Mouse (Mus musculus) CD4-positive helper T cell, adult 2 months (primary cell): ENCODE data around the gene Sac3d1.
A peak's percentile ranks its signal among the peaks of the same experiment; 100 is the strongest.

ENCODE experiments used
- DNase-seq: peaks from one replicate; pipeline ENCODE4 v3.0.0-alpha.2; 2012; ENCODE audit warnings: low read depth, missing footprints, low spot score

Sac3d1 gene

GRCm38 (mm10) chr19:6121761-6122160 lies 3.3 kb upstream of the Sac3d1 start:
- no peak for DNase-seq

GRCm38 (mm10) chr19:6118677-6119185 lies 281 bp upstream of the Sac3d1 start:
- no peak for DNase-seq

GRCm38 (mm10) chr19:6117346-6117985 lies 984 bp downstream of the Sac3d1 start:
- DNase-seq, result no peak

GRCm38 (mm10) chr19:6116113-6116850 lies 2.2 kb downstream of the Sac3d1 start:
- no peak for DNase-seq

GRCm38 (mm10) chr19:6113116-6113515 lies 5.3 kb downstream of the Sac3d1 start:
- DNase-seq, result no peak

- DNase-seq, result no peak
These were observed 12.9 kb downstream of the Sac3d1 start, which contains the start of gene Naaladl1 for GRCm38 (mm10) chr19:6105586-6105985. Gene Naaladl1, plus strand, starts transcription at chr19:6105782.

- DNase-seq, result no peak
These were observed 14.0 kb downstream of the Sac3d1 start for GRCm38 (mm10) chr19:6104476-6104875.

GRCm38 (mm10) chr19:6102169-6102853 lies 16.1 kb downstream of the Sac3d1 start:
- no peak for DNase-seq

- no peak for DNase-seq
These were observed 17.3 kb downstream of the Sac3d1 start for GRCm38 (mm10) chr19:6101186-6101585.

- DNase-seq, result no peak
These were observed 20.6 kb downstream of the Sac3d1 start for GRCm38 (mm10) chr19:6097847-6098246.

- no peak for DNase-seq
These were observed 24.3 kb downstream of the Sac3d1 start, which contains the start of gene AC131692.1 for GRCm38 (mm10) chr19:6094119-6094518. Gene AC131692.1, plus strand, starts transcription at chr19:6094419.

GRCm38 (mm10) chr19:6088841-6089240 lies 29.6 kb downstream of the Sac3d1 start:
- no peak for DNase-seq

GRCm38 (mm10) chr19:6085417-6085879 lies 33.0 kb downstream of the Sac3d1 start:
- DNase-seq, result peak; percentile 86

GRCm38 (mm10) chr19:6084478-6085248 lies 33.8 kb downstream of the Sac3d1 start, which contains the start of the genes Zfpl1 and Cdca5:
Gene Zfpl1, minus strand, starts transcription at chr19:6084956.
Gene Cdca5, plus strand, starts transcription at chr19:6084983.
- DNase-seq, result peak; percentile 99

- no peak for DNase-seq
These were observed 36.3 kb downstream of the Sac3d1 start, which contains the start of gene Gm28374 for GRCm38 (mm10) chr19:6082156-6082555. Gene Gm28374, minus strand, starts transcription at chr19:6082256.

- DNase-seq, result no peak
These were observed 38.4 kb downstream of the Sac3d1 start, which contains the start of gene Tmem262 for GRCm38 (mm10) chr19:6079983-6080480. Gene Tmem262, plus strand, starts transcription at chr19:6080033.

GRCm38 (mm10) chr19:6076564-6077393 lies 41.7 kb downstream of the Sac3d1 start, which contains the start of gene Vps51:
Gene Vps51, minus strand, starts transcription at chr19:6077231.
- peak; percentile 93 for DNase-seq

GRCm38 (mm10) chr19:6073889-6074288 lies 44.6 kb downstream of the Sac3d1 start:
- DNase-seq, result no peak

GRCm38 (mm10) chr19:6071261-6071660 lies 47.2 kb downstream of the Sac3d1 start:
- peak; percentile 40 for DNase-seq
